Mouse (Mus musculus) G1E (cell line): ENCODE measurements at regions not wholly inside any gene's neighbourhood (a gene's known extent, or its start where the extent isn't known, plus 50 kb on each side); places are given as distances from the start of the nearest gene placed in this dataset.

Experiments used
- ATAC-seq: 2 replicates; pipeline ENCODE4 v1.8.0; 2016; ENCODE audit warnings: mild to moderate bottlenecking; ENCODE audit not compliant: insufficient number of reproducible peaks, poor library complexity, low FRiP score, severe bottlenecking; ENCODE audit errors: extremely low read depth
- DNase-seq: peaks from one replicate; pipeline ENCODE4 v3.0.0; 2012; ENCODE audit warnings: low spot score
- H3K27me3 ChIP-seq: 2 replicates; pipeline ENCODE4 v1.6.1; 2012; ENCODE audit warnings: mild to moderate bottlenecking, low read length, inconsistent platforms; ENCODE audit not compliant: insufficient read depth
- H3K36me3 ChIP-seq: replicated peaks from 2 replicates; pipeline ENCODE3; 2012; ENCODE audit warnings: mild to moderate bottlenecking, inconsistent platforms
- H3K4me1 ChIP-seq: 2 replicates; pipeline ENCODE4 v1.6.1; 2012; ENCODE audit warnings: low read depth, low read length, inconsistent platforms, mixed read lengths; ENCODE audit not compliant: insufficient read depth
- H3K4me3 ChIP-seq: 2 replicates; pipeline ENCODE4 v1.5.1; 2012; ENCODE audit warnings: low read depth, mild to moderate bottlenecking, inconsistent platforms, low read length, moderate library complexity, mixed read lengths
- H3K9me3 ChIP-seq: replicated peaks from 2 replicates; pipeline ENCODE4 v1.6.1; 2012; ENCODE audit warnings: inconsistent platforms
- CTCF ChIP-seq: IDR thresholded peaks from 2 replicates; pipeline ENCODE4 v1.5.1; 2012; ENCODE audit warnings: low read depth, low read length, inconsistent platforms, mixed read lengths
- GATA1 ChIP-seq: IDR thresholded peaks from 2 replicates; pipeline ENCODE4 v1.6.1; 2012; ENCODE audit warnings: borderline replicate concordance, low read length, inconsistent platforms, mixed read lengths
- GATA2 ChIP-seq: IDR thresholded peaks from 2 replicates; pipeline ENCODE4 v1.6.1; 2012; ENCODE audit warnings: low read depth, low read length, inconsistent platforms, borderline replicate concordance
- POLR2AphosphoS5 ChIP-seq: IDR thresholded peaks from 2 replicates; pipeline ENCODE4 v1.6.1; 2012; ENCODE audit warnings: low read depth, low read length, inconsistent platforms; ENCODE audit not compliant: insufficient replicate concordance
- TAL1 ChIP-seq: conservative IDR thresholded peaks from 2 replicates; pipeline ENCODE4 v1.6.1; 2012; ENCODE audit warnings: low read depth, low read length, inconsistent platforms, mixed read lengths

DNA sequence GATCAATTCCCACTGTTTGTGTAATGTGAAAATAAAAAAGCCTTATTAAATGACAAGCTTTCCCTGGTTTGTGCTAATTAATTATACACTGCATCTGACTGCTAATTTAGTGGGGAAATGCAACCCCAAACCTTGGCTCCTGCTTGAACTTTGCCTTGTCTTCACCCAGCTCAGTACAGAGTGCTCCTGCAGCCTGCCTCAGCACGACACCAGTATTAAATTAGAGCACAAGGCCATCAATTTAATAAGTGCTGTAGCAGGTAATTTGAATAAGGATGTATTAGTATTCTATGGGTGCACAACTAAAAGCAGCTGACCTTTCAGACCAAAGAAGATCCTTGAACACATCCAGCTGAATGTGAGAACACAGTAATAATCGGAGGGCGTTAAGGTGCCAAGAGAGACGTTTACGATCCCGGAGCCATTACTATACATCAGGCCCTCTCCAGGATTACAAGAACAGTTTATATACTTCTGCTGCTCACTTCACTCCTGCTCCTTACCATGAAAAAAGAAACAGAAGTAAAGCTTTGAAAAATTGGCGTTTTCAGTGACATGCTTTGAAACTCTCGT lies 230.1 kb upstream of the Arrdc3 start:
- Histone ChIP-seq H3K36me3 (no peaks in the 10 kb centered on the region), H3K27me3 (no peaks in the 10 kb centered on the region), H3K9me3 (no peaks in the 10 kb centered on the region), H3K4me3 (no peak overlapping the region), H3K4me1 (no peaks in the 10 kb centered on the region)
- ATAC-seq (no peak), DNase-seq (no peak)
- TF ChIP-seq POLR2AphosphoS5 (no peak), GATA2 (no peak), GATA1 (no peak), TAL1 (no peak), CTCF (no peak)

DNA sequence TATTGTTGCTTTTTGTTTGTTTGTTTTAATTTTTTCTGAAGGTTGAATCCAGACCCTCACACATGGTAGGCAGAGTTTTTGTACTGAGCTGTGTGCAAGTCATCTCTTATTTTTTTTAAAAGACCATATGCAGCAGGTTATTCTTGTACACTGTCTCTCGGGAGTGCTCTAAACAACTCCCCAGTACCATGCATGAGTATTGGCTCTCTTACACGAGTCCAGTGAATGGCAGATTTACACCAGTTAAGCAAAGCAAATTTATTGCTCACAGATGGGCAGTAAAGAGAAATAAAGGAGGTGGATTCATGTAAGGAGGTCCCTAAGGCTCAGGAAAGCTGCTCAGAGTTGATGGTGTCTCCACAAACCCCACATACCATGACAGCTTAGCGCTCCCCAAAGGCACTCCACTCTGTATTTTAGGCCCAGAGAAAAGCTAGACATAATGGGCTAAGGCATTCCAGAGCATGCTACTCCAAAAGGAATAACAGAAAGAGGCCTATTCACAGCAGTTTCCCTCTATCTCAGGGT lies 216.9 kb upstream of the Arrdc3 start:
- Histone ChIP-seq H3K4me3 (no peak overlapping the region), H3K36me3 (no peaks in the 10 kb centered on the region), H3K4me1 (no peaks in the 10 kb centered on the region), H3K27me3 (no peaks in the 10 kb centered on the region), H3K9me3 (0 out of 2 replicates have a peak, but pooled peaks cover 2% of the 10 kb centered on the region)
- ATAC-seq (no peak), DNase-seq (no peak)
- TF ChIP-seq GATA1 (no peak), CTCF (no peak), POLR2AphosphoS5 (no peak)

- TF ChIP-seq GATA1 (no peak), TAL1 (no peak), POLR2AphosphoS5 (no peak), GATA2 (no peak), CTCF (no peak)
- no peak for DNase-seq
Measured at GRCm38 (mm10) chr13:80689871-80690270, 193.3 kb upstream of the Arrdc3 start.

DNA sequence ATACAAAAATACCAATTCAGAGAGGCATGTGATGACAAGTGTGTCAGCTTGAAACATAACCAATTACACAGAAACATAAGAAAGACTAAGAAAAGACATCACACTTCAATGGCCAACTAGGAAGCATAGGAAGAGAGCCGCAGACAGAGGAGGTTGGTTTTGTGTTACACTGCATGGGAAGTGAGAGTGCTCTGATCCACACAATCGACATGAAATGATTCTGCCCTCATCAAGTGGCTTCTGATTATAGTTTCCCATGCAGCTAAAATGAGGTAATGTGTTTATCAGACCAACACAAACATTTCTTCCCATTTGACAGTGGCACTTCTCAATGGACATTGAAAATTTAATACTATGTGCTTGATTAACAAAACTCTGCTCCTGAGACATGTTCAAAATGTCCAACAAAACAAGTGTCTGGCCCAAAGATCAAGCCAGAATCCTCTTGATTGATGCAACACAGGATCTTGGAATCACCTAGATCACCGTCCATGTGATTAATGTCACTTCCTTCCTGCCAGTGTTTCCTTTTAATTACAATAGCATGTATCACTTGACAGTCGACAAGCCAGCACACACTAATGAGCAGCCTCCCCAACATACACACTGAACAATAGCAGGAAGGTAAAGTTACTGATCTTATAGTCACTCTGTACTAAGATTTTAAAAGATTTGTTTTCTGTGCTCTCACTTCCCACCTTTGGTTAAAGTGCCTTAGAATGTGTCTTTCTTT lies 192.4 kb upstream of the Arrdc3 start:
- no peaks in the 10 kb centered on the region for H3K4me1 ChIP-seq
- no peak overlapping the region for H3K4me3 ChIP-seq
- H3K36me3 ChIP-seq: no peaks in the 10 kb centered on the region
- H3K27me3 ChIP-seq: no peaks in the 10 kb centered on the region
- ATAC-seq (no peak), DNase-seq (no peak)
- TF ChIP-seq POLR2AphosphoS5 (no peak), TAL1 (no peak), GATA1 (no peak), GATA2 (no peak)
- no peaks in the 10 kb centered on the region for H3K9me3 ChIP-seq

More at GRCm38 (mm10) chr13:80689871-80690270, 193.3 kb upstream of the Arrdc3 start:
- no peaks in the 10 kb centered on the region for H3K27me3 ChIP-seq
- no peaks in the 10 kb centered on the region for H3K9me3 ChIP-seq
- H3K36me3 ChIP-seq: no peaks in the 10 kb centered on the region
- ATAC-seq: no peak
- H3K4me1 ChIP-seq: no peaks in the 10 kb centered on the region
- no peak overlapping the region for H3K4me3 ChIP-seq

DNA sequence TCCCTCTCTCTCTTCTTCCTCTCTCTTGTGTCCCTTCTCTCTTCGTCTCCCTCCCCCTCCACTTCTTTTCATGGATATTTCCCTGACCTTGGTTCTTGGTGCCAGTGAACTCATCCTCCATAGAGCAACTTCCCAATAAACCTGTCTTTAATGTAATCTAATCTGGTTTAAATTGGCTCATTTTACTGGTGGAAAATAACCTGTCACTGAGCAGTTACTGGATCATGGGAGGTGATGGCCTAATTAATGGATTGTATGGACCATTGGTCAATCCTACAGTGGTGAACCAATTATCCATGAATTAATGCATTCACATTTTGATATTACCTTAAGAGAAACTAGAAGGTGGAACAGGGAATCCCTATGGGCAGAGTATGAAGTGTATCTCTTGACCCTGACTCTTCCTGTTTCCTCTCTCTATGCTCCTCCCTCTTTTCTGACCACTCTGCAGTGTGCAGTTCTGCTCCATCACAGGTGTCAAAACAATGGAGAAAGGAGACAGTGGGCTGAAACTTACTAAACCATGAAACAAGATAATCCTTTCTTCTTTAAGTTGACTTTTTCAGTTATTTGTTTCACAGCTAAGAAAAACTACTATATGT lies 187.5 kb upstream of the Arrdc3 start:
- H3K4me3 ChIP-seq: no peak overlapping the region
- TF ChIP-seq GATA1 (no peak), POLR2AphosphoS5 (no peak), GATA2 (no peak), CTCF (no peak), TAL1 (no peak)
- no peaks in the 10 kb centered on the region for H3K9me3 ChIP-seq
- no peaks in the 10 kb centered on the region for H3K4me1 ChIP-seq
- no peaks in the 10 kb centered on the region for H3K27me3 ChIP-seq
- DNase-seq (no peak), ATAC-seq (no peak)
- H3K36me3 ChIP-seq: no peaks in the 10 kb centered on the region

DNA sequence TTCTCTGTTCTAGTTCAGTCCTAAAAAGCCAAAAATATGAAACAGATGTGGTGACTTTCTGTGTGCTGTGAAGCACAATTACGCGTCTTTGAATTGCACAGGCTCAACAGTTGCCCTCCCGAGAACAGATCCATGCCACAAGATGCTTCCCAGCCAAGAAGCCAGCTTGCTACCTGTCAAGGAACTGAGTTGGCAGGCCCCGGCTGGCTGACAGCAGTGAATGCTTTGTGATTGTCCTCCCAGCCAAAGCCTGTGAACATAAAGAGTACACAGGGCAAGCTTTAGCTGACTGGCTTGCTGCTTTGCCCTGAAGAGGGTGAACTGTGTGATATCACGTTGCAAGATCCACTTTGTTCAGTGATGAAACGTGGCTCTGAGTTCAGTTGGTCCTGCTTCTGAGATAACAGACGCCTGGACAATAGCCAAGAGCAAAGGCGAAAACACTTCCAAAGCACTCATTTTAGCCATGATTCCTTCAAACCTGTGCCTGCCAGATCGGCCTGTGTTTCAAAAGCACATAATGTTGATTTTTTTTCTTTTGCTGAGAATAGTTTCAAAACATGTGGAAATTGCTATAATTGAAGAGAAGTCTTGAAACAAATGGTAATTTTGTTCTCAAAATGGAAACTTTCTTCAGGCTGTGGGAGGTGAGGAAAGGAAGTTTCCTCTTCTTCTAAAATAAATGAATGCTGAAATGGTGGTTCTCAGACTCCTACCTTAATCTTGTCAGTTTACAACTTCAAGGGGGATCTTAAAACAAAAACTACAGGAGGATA lies 173.5 kb upstream of the Arrdc3 start:
- TF ChIP-seq GATA2 (no peak), TAL1 (no peak), CTCF (no peak), GATA1 (no peak), POLR2AphosphoS5 (no peak)

More for the DNA sequence above, 173.5 kb upstream of the Arrdc3 start:
- ATAC-seq (no peak), DNase-seq (no peak)
- Histone ChIP-seq H3K9me3 (no peaks in the 10 kb centered on the region), H3K27me3 (no peaks in the 10 kb centered on the region), H3K4me1 (no peaks in the 10 kb centered on the region), H3K36me3 (no peaks in the 10 kb centered on the region), H3K4me3 (no peak overlapping the region)
